Mouse (Mus musculus): ENCODE results near the gene Usp31.

GRCm38 (mm10) chr7:121652629-121653028 lies 54.4 kb downstream of the Usp31 start:
- TF ChIP-seq POLR2A (IDR thresholded peaks at IDR 0.05; ENCODE audit: control insufficient read depth in 1 of 2, insufficient read depth in 1 of 2, low read depth in 1 of 2, low read length in 2 of 2, poor library complexity in 1 of 2) (no peak), CTCF (IDR thresholded peaks at IDR 0.05 in 2 of 3, conservative IDR thresholded peaks at IDR 0.05 in 1 of 3; ENCODE audit: control insufficient read depth in 1 of 3, insufficient read depth in 1 of 3, low read depth in 2 of 3, low read length in 3 of 3, poor library complexity in 1 of 3, severe bottlenecking in 1 of 3) (no peak), SIN3A (IDR thresholded peaks at IDR 0.05; ENCODE audit: low read length) (no peak), POLR2AphosphoS5 (IDR thresholded peaks at IDR 0.05; ENCODE audit: borderline replicate concordance, low read depth, low read length) (no peak), TAL1 (IDR thresholded peaks at IDR 0.05; ENCODE audit: low read length) (no peak), EP300 (IDR thresholded peaks at IDR 0.05; ENCODE audit: low read depth in 1 of 2, low read length in 2 of 2) (no peak), ZC3H11A (IDR thresholded peaks at IDR 0.05; ENCODE audit: low read depth, low read length) (no peak), MAZ (IDR thresholded peaks at IDR 0.05; ENCODE audit: low read depth, low read length) (no peak)

Data from MEL (cell line).